ENCODE assay signal across 25 mouse cellular contexts in genomic region chr17:32011694-32012093, GRCm38 (mm10).
"Had no signal": no experiment of that assay in that cellular context is flagged by ENCODE, and none has a peak within 500 bp of the region (broad histone marks: within the 10 kb centered on the region; RNA-seq: fewer than 3 reads in every experiment).

No protein-coding gene starts in this region.

- H3K27ac ChIP-seq: gastrocnemius, adult 2 months; heart, embryonic 10.5 days; hindbrain, embryonic 10.5 days; hindbrain, embryonic 12.5 days; hindbrain, embryonic 14.5 days; intestine, embryonic 15.5 days; limb, embryonic 13.5 days; limb, embryonic 15.5 days; liver, embryonic 12.5 days had no signal

- DNase-seq: gastrocnemius, adult 2 months; gastrocnemius, postnatal 14 days; gastrocnemius, postnatal 36 days; heart, adult 18-20 months; heart, postnatal 10 days; heart, postnatal 4 days; kidney, adult 18-20 months; kidney, adult 8-10 months; kidney, postnatal 14 days; kidney, postnatal 36 days; layer of hippocampus, adult 9-11 months; layer of hippocampus, postnatal 36 days; left cerebral cortex, postnatal 4 days had no signal

- H3K9me3 ChIP-seq: heart, embryonic 10.5 days; heart, embryonic 12.5 days; hindbrain, embryonic 10.5 days; hindbrain, embryonic 12.5 days; intestine, embryonic 15.5 days; limb, embryonic 13.5 days; limb, embryonic 15.5 days; liver, embryonic 12.5 days had no signal

- H3K36me3 ChIP-seq: heart, embryonic 10.5 days; heart, embryonic 12.5 days; hindbrain, embryonic 10.5 days; hindbrain, embryonic 12.5 days; intestine, embryonic 15.5 days; limb, embryonic 13.5 days; limb, embryonic 15.5 days; liver, embryonic 12.5 days had no signal

- ATAC-seq: hindbrain, embryonic 16.5 days; inflammation-experienced regulatory T-cells, adult 6 months; intestine, postnatal 0 days; liver, embryonic 12.5 days had no signal

- H3K4me3 ChIP-seq: gastrocnemius, adult 2 months; heart, embryonic 10.5 days; heart, embryonic 12.5 days; hindbrain, embryonic 10.5 days; hindbrain, embryonic 12.5 days; intestine, embryonic 15.5 days; limb, embryonic 13.5 days; limb, embryonic 15.5 days; liver, embryonic 12.5 days had no signal

- H3K4me2 ChIP-seq: heart, embryonic 12.5 days; hindbrain, embryonic 12.5 days; hindbrain, embryonic 14.5 days; intestine, embryonic 15.5 days; limb, embryonic 13.5 days; limb, embryonic 15.5 days; liver, embryonic 12.5 days had no signal

- H3K9ac ChIP-seq: heart, embryonic 12.5 days; hindbrain, embryonic 12.5 days; hindbrain, embryonic 14.5 days; intestine, embryonic 15.5 days; limb, embryonic 13.5 days; limb, embryonic 15.5 days; liver, embryonic 12.5 days had no signal

- H3K27me3 ChIP-seq: heart, embryonic 12.5 days; hindbrain, embryonic 12.5 days; intestine, embryonic 15.5 days; limb, embryonic 13.5 days; limb, embryonic 15.5 days; liver, embryonic 12.5 days had no signal

- H3K4me1 ChIP-seq: hindbrain, embryonic 10.5 days; hindbrain, embryonic 12.5 days; intestine, embryonic 15.5 days; liver, embryonic 12.5 days had no signal
